Mouse (Mus musculus) embryonic facial prominence, embryonic 14.5 days (tissue): Measurements from ENCODE around the gene Cdh11. TPM values are rescaled to one million over a fixed set of nuclear protein-coding genes. Genes with fewer than 3 reads are reported as not detected.

Experiments used
- ATAC-seq: fragments of 200-750 bp; cut with Nextera tagmentation; 2 replicates; pipeline ENCODE4 v1.8.0; 2017; ENCODE audit warnings: low read depth, moderate number of reproducible peaks, moderate TSS enrichment
- DNase-seq: peaks from one replicate; pipeline ENCODE4 v3.0.0-alpha.2; 2015; ENCODE audit warnings: low spot score
- H3K27ac ChIP-seq: fragments of 300-500 bp; sonication (generic); replicated peaks from 2 replicates; pipeline ENCODE4 v1.5.1; 2014; ENCODE audit warnings: low read depth, mild to moderate bottlenecking, low read length, moderate library complexity
- H3K27me3 ChIP-seq: fragments of 300-500 bp; sonication (generic); replicated peaks from 2 replicates; pipeline ENCODE4 v1.6.1; 2014; ENCODE audit warnings: low read length; ENCODE audit not compliant: control insufficient read depth, insufficient read depth
- H3K36me3 ChIP-seq: fragments of 300-500 bp; sonication (generic); 2 replicates; pipeline ENCODE4 v1.6.1; 2014; ENCODE audit warnings: low read length, mixed read lengths; ENCODE audit not compliant: control insufficient read depth, insufficient read depth
- H3K4me1 ChIP-seq: fragments of 300-500 bp; sonication (generic); 2 replicates; pipeline ENCODE4 v1.6.1; 2014; ENCODE audit warnings: antibody characterized with exemption, low read length; ENCODE audit not compliant: control insufficient read depth, insufficient read depth
- H3K4me2 ChIP-seq: fragments of 300-500 bp; sonication (generic); 2 replicates; pipeline ENCODE4 v1.6.1; 2014; ENCODE audit warnings: low read depth, mild to moderate bottlenecking, low read length, moderate library complexity, mixed read lengths
- H3K4me3 ChIP-seq: fragments of 300-500 bp; sonication (generic); 2 replicates; pipeline ENCODE4 v1.5.1; 2014; ENCODE audit warnings: low read depth, mild to moderate bottlenecking, low read length
- H3K9ac ChIP-seq: fragments of 300-500 bp; sonication (generic); 2 replicates; pipeline ENCODE4 v1.6.1; 2014; ENCODE audit warnings: low read depth, mild to moderate bottlenecking, low read length, moderate library complexity, mixed read lengths
- H3K9me3 ChIP-seq: fragments of 300-500 bp; sonication (generic); 2 replicates; pipeline ENCODE4 v1.6.1; 2016; ENCODE audit warnings: low read length; ENCODE audit not compliant: control insufficient read depth
- WGBS: fragments of 180-500 bp; shearing (Covaris S2); extraction: QIAGEN DNeasy Blood & Tissue Kit; methylation state at CpG from one replicate; pipeline ENCODE4 v1.1.7; 2014; 5-methylcytosine and 5-hydroxymethylcytosine counted together
- microRNA-seq: library from miRNA; unstranded; fragments of <30 nt; microRNA quantifications from one replicate; pipeline ENCODE4, GENCODE M21; 2016; ENCODE audit warnings: borderline number of aligned reads
- polyA plus RNA-seq: library from polyadenylated mRNA; unstranded; fragments of >200 nt; fragmentation: Nextera tagmentation; extraction: Ambion mirVana; gene quantifications from 2 replicates; pipeline ENCODE4 v1.2.1, GENCODE M21; 2014

The Cdh11 gene
- polyA plus RNA-seq, 1 experiment from 2014 or later, result 207 TPM

DNA sequence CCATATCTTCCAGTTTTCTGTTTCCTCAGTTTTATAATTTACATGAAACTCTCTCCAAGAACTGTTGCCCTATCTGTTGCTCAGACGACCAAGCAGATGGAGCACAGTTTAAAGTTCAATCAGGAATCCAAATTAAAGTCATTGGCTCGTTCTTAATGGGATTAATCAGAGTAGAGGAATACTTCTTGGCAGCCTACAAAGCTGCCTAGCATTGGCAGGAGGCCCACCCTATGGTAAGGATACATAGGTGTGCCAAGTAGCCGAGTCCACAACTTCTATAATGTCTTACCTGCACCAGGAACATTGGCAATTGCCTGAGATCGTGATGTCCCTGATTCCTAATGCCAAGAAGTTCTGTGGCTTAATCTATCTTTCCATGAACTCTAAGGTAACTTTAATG, 173.3 kb downstream of the Cdh11 start:
- no peaks in the 10 kb centered on the region for H3K9me3 ChIP-seq
- H3K4me1 ChIP-seq, result no peaks in the 10 kb centered on the region
- H3K36me3 ChIP-seq, result no peaks in the 10 kb centered on the region
- no peak overlapping the region for H3K4me3 ChIP-seq
- no peak overlapping the region for H3K9ac ChIP-seq
- no peak overlapping the region for H3K4me2 ChIP-seq
- ATAC-seq, result no peak
- no peak overlapping the region for H3K27ac ChIP-seq
- no peaks in the 10 kb centered on the region for H3K27me3 ChIP-seq
- DNase-seq, result no peak
- 82% methylated on average over 4 of the region's 4 CpGs for WGBS

DNA sequence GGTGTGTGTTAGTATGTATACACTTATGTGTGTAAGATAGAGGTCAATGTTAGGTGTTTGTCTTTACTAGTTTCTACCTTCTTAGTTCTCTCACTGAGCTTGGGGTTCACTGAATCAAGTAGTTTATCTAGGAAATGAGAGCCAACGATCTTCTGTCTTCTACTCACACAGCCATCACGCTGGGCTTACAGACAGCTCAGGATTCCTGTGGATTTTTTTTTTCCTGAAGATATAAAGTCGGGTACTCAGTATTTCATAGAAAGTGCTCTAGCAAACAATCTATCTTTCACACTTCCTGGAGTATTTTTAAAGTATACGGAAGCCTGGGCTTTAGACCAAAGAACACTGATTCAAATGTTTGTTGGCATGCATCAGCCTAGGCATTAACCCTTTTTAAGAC, 184.1 kb downstream of the Cdh11 start:
- Histone ChIP-seq H3K27ac (no peak overlapping the region), H3K9me3 (no peaks in the 10 kb centered on the region), H3K4me1 (no peaks in the 10 kb centered on the region), H3K4me2 (no peak overlapping the region), H3K27me3 (no peaks in the 10 kb centered on the region), H3K9ac (no peak overlapping the region), H3K4me3 (no peak overlapping the region), H3K36me3 (no peaks in the 10 kb centered on the region)
- 57% methylated on average over 4 of the region's 4 CpGs for WGBS
- no peak for DNase-seq
- ATAC-seq, result no peak

DNA sequence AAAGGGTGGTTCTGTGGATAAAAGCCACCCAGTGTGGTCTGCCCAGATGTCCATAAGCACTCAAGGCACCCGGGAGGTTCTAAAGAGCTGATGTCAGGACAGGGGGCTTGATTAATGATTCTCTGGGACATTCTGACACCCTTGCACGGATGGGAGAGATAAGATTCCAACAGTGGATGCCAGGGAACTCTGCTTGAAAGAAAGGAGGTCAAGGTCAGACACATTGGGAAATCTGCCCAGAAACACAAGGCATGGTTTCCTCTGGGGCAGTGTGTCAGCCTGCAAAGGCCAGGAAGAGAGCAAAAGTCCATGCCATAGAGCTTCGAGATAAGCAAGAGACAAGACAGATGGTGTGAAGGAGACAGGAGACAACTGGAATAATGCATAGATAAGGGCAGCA, 188.9 kb downstream of the Cdh11 start:
- Histone ChIP-seq H3K4me2 (no peak overlapping the region), H3K4me3 (no peak overlapping the region), H3K36me3 (no peaks in the 10 kb centered on the region), H3K4me1 (no peaks in the 10 kb centered on the region), H3K9me3 (no peaks in the 10 kb centered on the region), H3K9ac (no peak overlapping the region), H3K27ac (no peak overlapping the region), H3K27me3 (no peaks in the 10 kb centered on the region)
- ATAC-seq, result no peak
- 38% methylated on average over 3 of the region's 3 CpGs for WGBS
- no peak for DNase-seq

DNA sequence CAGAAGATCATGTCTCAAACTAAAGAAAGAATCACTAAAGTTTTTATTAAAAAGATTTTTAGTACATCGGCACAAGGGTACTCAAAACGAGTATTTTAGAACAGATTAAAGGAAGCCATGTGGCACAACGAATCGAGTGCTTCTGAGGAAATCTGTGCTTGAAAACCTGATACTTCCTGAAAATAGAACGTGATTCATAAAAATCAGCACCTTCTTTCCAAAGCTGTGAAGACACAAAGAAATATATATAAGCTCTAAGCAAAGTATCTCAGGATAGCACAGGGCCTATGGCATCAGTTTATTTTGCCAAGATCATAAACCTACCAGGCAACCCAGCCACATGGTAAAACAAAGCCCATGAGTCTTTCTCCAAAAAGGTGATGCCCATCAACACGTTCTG, 191.5 kb downstream of the Cdh11 start:
- Histone ChIP-seq H3K36me3 (no peaks in the 10 kb centered on the region), H3K27me3 (no peaks in the 10 kb centered on the region), H3K4me3 (no peak overlapping the region), H3K9ac (no peak overlapping the region), H3K4me2 (no peak overlapping the region), H3K4me1 (no peaks in the 10 kb centered on the region), H3K9me3 (no peaks in the 10 kb centered on the region), H3K27ac (no peak overlapping the region)
- no peak for ATAC-seq
- DNase-seq, result no peak
- WGBS, result 84% methylated on average over 6 of the region's 6 CpGs

Small RNAs within 50 kb of the gene (microRNA-seq; reads per million reads assigned to microRNA genes)
- gene Gm26301, result not detected
